Mouse (Mus musculus) lung, adult 2 months (tissue): ENCODE measurements around the gene Smim9.

Source experiments
- CTCF ChIP-seq: fragments of 200-500 bp; IDR thresholded peaks from 2 replicates; pipeline ENCODE4 v1.5.1; 2011; ENCODE audit warnings: mild to moderate bottlenecking, low read length, control low read depth; ENCODE audit not compliant: insufficient read depth
- POLR2A ChIP-seq: fragments of 200-500 bp; IDR thresholded peaks from 2 replicates; pipeline ENCODE4 v1.6.1; 2011; ENCODE audit warnings: low read depth, mild to moderate bottlenecking, control low read depth, low read length, borderline replicate concordance; ENCODE audit errors: extremely low read depth

GRCm38 (mm10) chrX:75125606-75126005, 38.0 kb downstream of the Smim9 start:
- no peak for TF ChIP-seq CTCF
- TF ChIP-seq POLR2A, result no peak
